Mouse (Mus musculus) spleen, adult 2 months (tissue): ENCODE measurements at regions not wholly inside any gene's neighbourhood (a gene's known extent, or its start where the extent isn't known, plus 50 kb on each side); places are given as distances from the start of the nearest gene placed in this dataset.
"Not testable (repeated sequence)": the region's sequence is repeated elsewhere in the genome, so short reads cannot be mapped to it uniquely, and the experiment has no call there.

Experiments
- DNase-seq, 2 experiments: peaks; one replicate each; pipeline versions ENCODE4 v3.0.0 to v3.0.0-alpha.2; 2012 to 2021; ENCODE audit warnings: low spot score in 2 of 2, low read depth in 1 of 2
- H3K27ac ChIP-seq: fragments of 200-500 bp; 2 replicates; pipeline ENCODE4 v1.5.1; 2012; ENCODE audit warnings: low read length, inconsistent platforms; ENCODE audit not compliant: insufficient read depth
- H3K27me3 ChIP-seq: fragments of 200-500 bp; 2 replicates; pipeline ENCODE4 v1.6.1; 2012; ENCODE audit warnings: mild to moderate bottlenecking, moderate library complexity, low read length, inconsistent platforms; ENCODE audit not compliant: control insufficient read depth, insufficient read depth
- H3K36me3 ChIP-seq: fragments of 200-500 bp; 2 replicates; pipeline ENCODE4 v1.6.1; 2012; ENCODE audit warnings: mild to moderate bottlenecking, low read length, inconsistent platforms; ENCODE audit not compliant: control insufficient read depth, insufficient read depth
- H3K4me1 ChIP-seq: fragments of 200-500 bp; 2 replicates; pipeline ENCODE4 v1.6.1; 2011; ENCODE audit warnings: inconsistent platforms; ENCODE audit not compliant: control insufficient read depth, insufficient read depth, insufficient read length
- H3K4me3 ChIP-seq: fragments of 200-500 bp; 2 replicates; pipeline ENCODE4 v1.5.1; 2011; ENCODE audit warnings: mild to moderate bottlenecking, inconsistent platforms; ENCODE audit not compliant: insufficient read depth, insufficient read length; ENCODE audit errors: extremely low read depth
- CTCF ChIP-seq: fragments of 200-500 bp; IDR thresholded peaks from 2 replicates; pipeline ENCODE4 v1.5.1; 2011; ENCODE audit warnings: mild to moderate bottlenecking, inconsistent platforms; ENCODE audit not compliant: insufficient read depth, insufficient read length, insufficient replicate concordance; ENCODE audit errors: extremely low read depth
- POLR2A ChIP-seq: fragments of 200-500 bp; IDR thresholded peaks from 2 replicates; pipeline ENCODE4 v1.6.1; 2011; ENCODE audit warnings: low read depth, low read length, inconsistent platforms
- WGBS: fragments of 180-500 bp; shearing (Covaris S2); methylation state at CpG from one replicate; pipeline ENCODE4 v1.1.7; 2018; 5-methylcytosine and 5-hydroxymethylcytosine counted together

DNA sequence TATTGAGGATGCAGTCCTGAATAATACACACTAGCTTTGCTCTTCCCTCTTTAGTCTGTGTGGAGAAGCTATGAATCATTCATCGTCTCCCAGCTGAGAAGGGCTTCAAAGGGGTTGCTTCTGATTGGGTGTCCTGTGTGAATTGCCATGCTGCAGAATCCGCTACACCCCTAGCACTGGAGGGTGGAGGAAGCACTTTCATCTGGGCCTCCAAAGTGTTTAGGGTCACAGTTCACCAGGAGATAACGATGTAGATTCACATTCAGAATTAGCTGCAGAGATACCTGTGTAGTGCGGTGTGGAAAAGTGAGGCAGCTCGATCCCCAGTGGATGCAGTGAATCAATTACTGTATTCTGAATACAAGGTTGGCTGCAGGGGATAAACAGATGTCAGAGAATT is 301.2 kb upstream of the Ednrb start:
- H3K4me1 ChIP-seq = no peaks in the 10 kb centered on the region
- no peak for TF ChIP-seq POLR2A
- TF ChIP-seq CTCF = no peak
- no peak for DNase-seq
- H3K4me3 ChIP-seq = no peak overlapping the region
- no peaks in the 10 kb centered on the region for H3K27me3 ChIP-seq
- 51% methylated on average over 5 of the region's 5 CpGs for WGBS
- no peak overlapping the region for H3K27ac ChIP-seq
- H3K36me3 ChIP-seq = no peaks in the 10 kb centered on the region

DNA sequence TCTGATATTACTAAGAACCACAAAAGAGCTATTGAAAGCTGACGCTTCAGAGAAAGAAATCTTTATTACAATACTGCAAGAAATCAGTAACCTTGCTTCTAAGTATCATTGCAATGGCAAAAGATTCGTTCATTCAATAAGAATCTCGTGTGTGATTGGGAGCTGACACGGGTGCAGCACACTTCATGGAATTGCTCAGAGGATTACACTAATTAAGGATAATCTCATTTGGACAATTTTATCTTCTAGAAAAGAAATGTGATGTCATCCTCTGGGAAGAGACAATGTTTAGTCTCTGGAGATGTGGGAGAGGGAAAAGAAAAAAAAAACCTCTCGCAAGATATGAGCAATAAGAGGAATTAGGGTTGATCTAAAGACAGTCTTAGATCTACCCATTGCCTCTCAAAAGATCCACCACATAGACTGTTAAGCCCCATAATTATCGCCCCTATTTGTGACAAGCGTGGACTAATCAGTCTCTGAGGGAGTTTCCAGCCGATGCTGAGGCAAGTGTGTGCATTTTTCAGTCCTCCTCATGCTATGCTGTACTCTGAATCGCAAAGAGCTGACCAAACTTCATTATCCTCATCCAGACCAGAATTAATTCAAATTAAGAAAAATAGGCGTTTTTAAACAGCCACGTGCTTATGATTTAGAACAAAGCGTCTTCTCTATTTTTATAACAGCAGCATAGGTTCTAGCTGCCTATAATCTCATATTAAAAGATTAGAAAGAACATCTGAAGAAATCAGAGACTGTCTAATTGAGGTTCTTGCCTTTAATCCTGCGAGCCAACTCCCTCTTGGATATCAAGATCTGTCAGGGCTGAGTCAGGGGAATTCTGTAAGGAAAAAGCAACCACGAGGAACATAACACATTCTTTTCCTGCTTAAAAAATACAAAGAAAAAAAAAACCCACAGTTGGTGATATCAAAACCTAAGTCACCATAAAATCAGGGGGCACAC is 271.1 kb upstream of the Ednrb start:
- DNase-seq = no peak
- WGBS = 85% methylated on average over 14 of the region's 14 CpGs
- Histone ChIP-seq H3K4me1 (no peaks in the 10 kb centered on the region), H3K27me3 (no peaks in the 10 kb centered on the region), H3K27ac (no peak overlapping the region), H3K4me3 (no peak overlapping the region), H3K36me3 (no peaks in the 10 kb centered on the region)
- TF ChIP-seq CTCF = no peak
- no peak for TF ChIP-seq POLR2A

GRCm38 (mm10) chr14:104114182-104114581 is 270.0 kb upstream of the Ednrb start:
- H3K27ac ChIP-seq = no peak overlapping the region
- no peak overlapping the region for H3K4me3 ChIP-seq
- TF ChIP-seq CTCF (no peak), POLR2A (no peak)
- 70% methylated on average over 3 of the region's 3 CpGs for WGBS
- no peaks in the 10 kb centered on the region for H3K4me1 ChIP-seq
- H3K36me3 ChIP-seq = no peaks in the 10 kb centered on the region
- no peak for DNase-seq
- no peaks in the 10 kb centered on the region for H3K27me3 ChIP-seq

GRCm38 (mm10) chr14:104113448-104113847 is 269.2 kb upstream of the Ednrb start:
- 90% methylated on average over 2 of the region's 2 CpGs for WGBS
- Histone ChIP-seq H3K36me3 (no peaks in the 10 kb centered on the region), H3K27me3 (no peaks in the 10 kb centered on the region), H3K4me3 (no peak overlapping the region), H3K27ac (no peak overlapping the region), H3K4me1 (no peaks in the 10 kb centered on the region)
- DNase-seq = no peak
- TF ChIP-seq CTCF (no peak), POLR2A (no peak)

GRCm38 (mm10) chr14:104086381-104086780 is 242.2 kb upstream of the Ednrb start:
- Histone ChIP-seq H3K4me3 (no peak overlapping the region), H3K4me1 (no peaks in the 10 kb centered on the region), H3K27me3 (no peaks in the 10 kb centered on the region), H3K27ac (no peak overlapping the region), H3K36me3 (no peaks in the 10 kb centered on the region)
- TF ChIP-seq POLR2A (no peak), CTCF (no peak)
- no peak for DNase-seq
- 93% methylated on average over 2 of the region's 2 CpGs for WGBS

GRCm38 (mm10) chr14:104064199-104064598 is 220.0 kb upstream of the Ednrb start:
- 63% methylated on average over 1 of the region's 4 CpGs for WGBS
- DNase-seq, H3K36me3 ChIP-seq: not testable (repeated sequence)

GRCm38 (mm10) chr14:104053697-104054096 is 209.5 kb upstream of the Ednrb start:
- Histone ChIP-seq H3K27ac (no peak overlapping the region), H3K4me1 (no peaks in the 10 kb centered on the region), H3K4me3 (no peak overlapping the region), H3K27me3 (no peaks in the 10 kb centered on the region), H3K36me3 (no peaks in the 10 kb centered on the region)
- WGBS = 64% methylated on average over 1 of the region's 1 CpGs
- no peak for TF ChIP-seq POLR2A
- no peak for TF ChIP-seq CTCF
- DNase-seq = no peak

More at GRCm38 (mm10) chr14:104064199-104064598, 220.0 kb upstream of the Ednrb start:
- H3K27me3 ChIP-seq, H3K27ac ChIP-seq, H3K4me3 ChIP-seq, H3K4me1 ChIP-seq: not testable (repeated sequence)
